Mouse (Mus musculus): ENCODE data around the gene Hdac4.

DNA sequence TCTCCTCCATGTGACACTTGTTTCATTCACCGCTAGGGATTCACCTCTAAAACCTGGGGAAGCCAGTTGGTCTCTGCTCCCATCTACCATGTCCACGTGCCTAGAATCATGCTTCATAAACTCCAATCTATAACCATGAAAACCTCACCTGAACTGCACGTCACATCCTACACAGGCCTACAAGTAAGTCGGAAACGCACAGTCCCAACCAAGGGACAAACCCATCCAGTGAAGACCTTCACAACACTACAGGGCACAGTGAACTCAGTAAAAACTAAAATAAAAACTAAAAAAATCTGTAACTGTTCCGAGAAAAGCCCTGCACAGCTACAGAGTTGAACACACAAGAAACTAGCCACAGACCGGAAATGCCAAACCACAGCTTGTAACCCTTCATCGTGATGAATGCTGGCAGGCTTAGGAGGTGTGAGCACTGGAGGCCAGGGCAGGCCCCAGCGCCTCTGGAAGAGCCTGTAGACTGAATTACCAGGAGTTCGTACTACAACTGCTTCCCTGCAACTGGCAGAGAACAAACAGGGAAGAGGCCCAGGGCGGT lies 115.4 kb downstream of the Hdac4 start:
- no peak for TF ChIP-seq CTCF (IDR thresholded peaks at IDR 0.05; ENCODE audit: borderline replicate concordance, insufficient read depth, low read length)
- no peak for TF ChIP-seq POLR2A (IDR thresholded peaks at IDR 0.05; ENCODE audit: low read depth, low read length)
